Mouse (Mus musculus): ENCODE measurements around the gene Naaladl2.
A peak's percentile ranks its signal among the peaks of the same experiment; 100 is the strongest.
"Not testable (repeated sequence)": the region's sequence is repeated elsewhere in the genome, so short reads cannot be mapped to it uniquely, and the experiment has no call there.

Gene Naaladl2

DNA sequence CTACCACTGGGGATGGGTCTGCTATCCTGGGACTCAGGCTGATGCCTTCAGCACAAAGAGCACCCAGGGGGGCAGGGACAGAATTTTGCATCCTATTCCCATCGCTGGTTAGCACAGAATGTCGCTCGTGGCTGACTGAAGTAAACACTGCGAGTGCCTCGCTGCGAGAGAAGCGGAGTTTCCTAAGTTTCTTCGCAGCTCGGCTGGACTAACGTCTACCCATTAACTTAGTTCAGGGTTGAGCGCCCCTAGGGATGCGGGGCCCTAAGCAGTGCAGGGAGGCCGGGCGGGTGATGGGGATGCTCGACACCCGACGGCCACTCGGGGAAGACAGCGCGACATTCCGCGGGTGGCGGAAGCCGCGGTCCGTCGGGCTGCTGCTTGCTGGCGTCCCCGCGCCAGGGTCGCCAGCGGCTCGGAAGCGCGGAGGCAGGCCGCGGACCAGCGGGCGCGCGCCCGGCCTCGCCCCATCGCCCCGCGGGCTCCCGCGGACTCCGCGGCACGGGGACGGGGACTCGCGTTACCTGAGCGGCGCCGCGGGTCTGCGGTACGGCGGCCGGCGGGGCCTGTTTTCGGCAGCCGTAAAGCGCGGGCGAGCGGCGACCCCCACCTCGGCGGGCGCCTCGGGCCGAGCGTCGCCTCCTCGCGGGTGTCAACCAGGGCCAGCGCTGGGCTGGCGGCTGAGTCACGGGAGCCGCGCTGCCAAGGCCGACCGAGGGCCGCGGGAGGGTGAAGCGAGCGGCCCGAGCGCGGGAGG, at the start of gene Naaladl2:
Naaladl2 (minus strand) TSS at position 707 of the 757 bp plus-strand sequence.
- DNase-seq (ENCODE audit: low read depth, low spot score) = peak; percentile 57

DNA sequence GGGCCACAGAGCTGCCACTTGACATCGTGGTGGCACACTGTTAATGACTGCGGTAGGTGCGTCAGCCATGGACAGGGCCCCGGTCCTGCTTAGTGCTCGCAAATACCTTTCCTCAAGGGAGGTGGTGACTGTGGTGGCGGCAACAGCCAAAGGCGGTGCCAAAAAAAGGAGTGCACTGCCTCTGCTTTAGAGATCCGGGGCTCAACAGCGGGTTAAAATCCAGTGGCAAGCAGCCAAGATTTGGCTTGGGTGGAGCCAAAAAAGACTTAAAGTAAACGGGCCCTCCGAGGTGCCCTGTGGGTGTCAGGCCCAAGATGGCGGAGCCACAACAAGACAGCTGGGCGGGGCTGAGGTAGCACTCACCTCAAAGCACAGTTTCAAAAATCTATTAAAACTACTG, 7.7 kb upstream of the Naaladl2 start:
- DNase-seq (ENCODE audit: low read depth, low spot score) = no peak

DNA sequence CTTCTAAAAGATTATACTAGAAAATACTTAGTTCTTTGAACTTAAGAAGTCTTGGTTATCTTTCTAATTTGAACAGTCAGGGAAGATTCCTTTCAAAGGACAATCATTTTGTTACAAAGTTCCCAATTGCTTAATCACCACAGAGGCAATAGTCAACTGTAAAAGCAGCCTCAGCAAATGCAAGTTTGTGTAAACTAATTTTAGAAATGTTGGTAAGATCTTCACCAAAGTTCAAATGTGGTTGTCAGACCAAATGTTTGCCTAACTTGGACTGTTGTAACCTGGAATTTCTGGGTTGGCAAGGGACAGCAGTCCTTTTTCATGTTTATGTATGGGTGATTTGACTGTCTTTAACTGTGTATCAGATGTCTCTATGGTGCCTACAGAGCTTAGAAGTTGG, 3.2 kb upstream of the Naaladl2 start:
- DNase-seq (ENCODE audit: low read depth, low spot score) = no peak

DNA sequence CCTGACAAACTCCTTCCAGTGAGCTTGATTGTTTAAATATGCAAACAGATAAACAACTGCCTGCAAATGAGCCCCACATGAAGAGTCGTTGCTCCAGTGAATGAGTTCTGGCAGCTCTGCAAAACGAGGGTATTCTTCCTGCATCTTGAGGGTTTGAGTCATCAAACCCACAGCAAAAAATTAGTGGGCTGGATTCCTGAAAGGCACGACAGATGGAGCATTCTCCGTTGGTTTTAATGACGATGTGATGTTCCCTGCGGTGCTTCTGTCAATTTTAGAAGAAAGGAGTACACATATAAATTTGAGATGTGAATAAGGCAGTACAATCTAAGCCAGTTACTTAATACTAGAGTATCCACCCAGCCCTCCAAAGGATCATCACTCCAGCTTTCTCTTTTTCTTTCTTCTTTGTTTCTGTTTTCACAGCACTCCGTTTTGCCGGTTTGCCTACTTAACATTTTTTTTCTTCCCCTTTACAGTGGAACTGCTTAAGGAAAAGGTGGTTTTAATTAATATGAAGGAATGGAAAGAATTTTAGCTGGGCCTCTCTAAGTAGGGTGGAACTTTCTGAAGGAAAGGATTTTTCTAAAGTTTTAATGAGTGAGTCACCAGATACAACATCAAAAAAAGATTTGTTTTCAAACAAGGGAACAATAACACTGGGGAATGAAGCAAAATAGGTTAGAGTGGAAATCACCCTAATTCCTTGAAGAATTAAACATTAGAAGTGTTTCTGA, 1.1 kb upstream of the Naaladl2 start:
- DNase-seq (ENCODE audit: low read depth, low spot score) = no peak

DNA sequence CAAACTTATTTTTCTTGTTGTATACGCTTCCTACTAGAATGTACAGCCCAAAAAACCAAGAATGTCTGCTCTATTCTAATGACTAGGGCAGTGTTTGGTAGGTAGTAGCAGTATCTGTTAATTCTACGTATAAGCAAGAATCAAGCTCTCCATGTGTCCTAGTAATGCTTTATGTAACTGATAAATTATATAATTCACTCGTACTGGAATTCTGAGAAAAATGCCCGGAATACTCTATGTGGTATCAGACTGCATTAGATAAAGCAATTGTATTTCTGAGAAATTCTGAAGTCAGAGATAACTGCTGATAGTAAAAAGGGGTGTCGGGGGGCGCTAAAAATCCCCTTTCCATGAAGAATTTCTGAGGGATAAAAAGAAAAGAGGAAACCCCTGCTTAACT, 950 bp downstream of the Naaladl2 start:
- no peak for DNase-seq (ENCODE audit: low read depth, low spot score)

DNA sequence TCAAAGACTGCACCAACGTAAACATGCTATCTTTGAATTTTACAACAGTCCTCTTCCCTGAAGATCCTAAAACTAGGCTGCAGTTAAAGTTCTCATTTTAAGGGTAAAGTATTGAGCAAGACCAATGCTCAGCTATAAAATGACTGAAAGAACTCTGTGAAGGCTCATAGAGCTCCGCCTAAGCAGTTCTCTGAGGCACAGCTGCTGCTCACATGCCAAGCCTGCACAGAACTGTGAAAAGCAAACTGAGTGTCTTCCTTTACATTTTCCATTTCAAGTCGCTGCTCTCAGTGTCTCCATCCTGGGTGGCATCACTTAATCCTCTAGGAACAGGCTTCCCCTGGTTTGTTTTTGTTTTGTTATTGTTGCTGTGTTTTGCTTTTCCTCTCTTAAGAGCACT, 12.2 kb downstream of the Naaladl2 start:
- no peak for DNase-seq (ENCODE audit: low read depth, low spot score)

DNA sequence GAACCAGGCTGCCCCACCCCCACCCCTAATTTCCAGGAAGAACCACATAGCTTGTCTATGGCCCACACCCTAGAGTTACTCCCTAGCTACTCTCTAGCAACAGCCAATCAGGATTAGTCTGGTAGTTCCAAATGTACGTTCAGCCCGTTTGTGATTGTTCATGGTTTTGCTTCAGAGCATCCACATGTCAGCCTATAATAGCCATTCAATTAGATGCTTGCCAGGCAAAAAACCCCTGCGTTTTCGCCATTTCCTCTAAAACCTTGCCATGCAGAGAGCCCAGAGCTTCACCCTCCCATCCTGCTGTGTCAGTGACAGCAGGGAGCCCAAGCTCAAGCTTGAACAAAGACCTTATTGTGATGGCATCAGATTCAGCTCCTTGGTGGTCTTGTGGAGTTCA, 16.2 kb downstream of the Naaladl2 start:
- DNase-seq (ENCODE audit: low read depth, low spot score) = no peak

DNA sequence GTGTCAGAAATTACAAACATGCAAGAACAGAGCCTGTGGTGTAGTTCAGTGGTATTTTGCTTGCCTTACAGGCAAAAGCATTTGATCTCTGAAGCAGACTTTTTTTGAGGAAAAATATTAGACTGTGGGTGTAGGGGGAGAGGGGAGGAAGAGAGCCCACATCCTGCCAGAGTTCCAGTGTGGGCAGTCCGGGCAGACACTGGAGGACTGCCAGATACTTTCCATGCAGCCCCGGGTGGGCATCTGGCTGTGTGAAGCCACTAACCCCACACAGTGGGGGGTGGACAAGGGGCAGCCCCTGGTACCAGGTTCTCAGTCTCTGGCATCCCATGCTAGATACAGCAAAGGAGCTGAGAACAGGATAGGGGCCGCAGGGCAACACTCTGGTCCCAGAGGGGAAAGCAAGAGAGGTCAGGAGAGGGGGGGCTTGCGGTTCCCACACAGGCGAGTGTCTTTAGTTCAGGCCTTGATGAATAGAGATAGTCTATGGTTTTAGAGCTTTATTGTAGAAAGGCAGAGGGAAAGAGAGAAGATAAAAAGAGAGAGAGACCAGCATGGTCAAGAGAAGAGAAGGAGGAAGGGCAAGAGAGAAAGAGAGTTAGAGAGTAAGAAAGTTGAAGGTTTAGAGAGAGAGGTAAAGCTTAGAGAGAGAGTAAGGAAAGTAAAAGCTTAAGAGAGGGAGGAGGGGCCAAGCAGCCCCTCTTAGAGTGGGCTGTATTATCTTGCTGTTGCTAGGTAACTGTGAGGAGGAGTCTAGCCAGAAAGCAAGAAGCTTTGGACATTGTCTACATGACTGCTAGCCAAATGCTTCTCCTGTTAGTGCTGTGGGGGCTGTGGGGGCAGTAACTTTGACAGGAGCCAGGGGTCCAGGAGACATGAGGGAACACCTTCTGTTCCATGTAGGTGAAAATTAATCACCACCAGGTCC, 18.9 kb downstream of the Naaladl2 start:
- DNase-seq (ENCODE audit: low read depth, low spot score) = no peak

DNA sequence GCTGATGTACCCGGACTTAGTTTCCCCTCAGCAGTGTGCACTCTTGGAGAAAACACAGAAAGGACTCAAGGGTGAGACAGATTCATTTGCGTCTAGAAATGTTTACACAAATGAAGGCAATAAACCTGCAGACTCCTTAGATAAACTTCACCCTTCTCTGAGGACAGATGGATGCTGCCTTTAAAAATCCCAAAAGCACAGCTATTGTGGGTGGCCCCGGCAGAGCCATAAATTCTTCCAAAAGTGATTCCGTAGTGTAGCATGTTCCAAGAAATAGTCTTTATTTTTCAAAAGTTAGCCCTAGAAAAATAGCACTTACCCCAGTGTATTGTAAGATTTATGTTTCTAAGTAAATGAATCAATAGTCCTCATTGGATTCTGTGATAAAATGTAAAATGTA, 31.0 kb downstream of the Naaladl2 start:
- no peak for DNase-seq (ENCODE audit: low read depth, low spot score)

DNA sequence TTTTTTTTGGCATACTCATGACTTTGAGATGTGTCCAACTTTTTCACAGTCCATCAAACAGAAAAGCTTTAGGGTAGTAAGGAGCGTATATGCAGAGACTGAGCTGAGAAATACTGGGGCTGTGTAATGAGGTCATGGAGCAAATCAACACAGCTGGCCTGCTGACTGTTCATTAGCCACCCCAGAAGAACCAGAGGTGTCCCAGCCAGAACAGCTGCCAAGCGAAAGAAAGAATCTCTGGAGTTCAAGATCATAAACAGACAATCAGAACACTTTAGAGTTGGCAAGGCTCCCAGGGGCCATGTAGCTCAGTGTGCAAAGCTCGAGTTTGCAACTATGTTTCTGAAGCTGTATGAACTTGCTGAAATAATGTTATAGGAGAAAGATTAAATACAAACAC, 35.1 kb downstream of the Naaladl2 start:
- peak; percentile 5 for DNase-seq (ENCODE audit: low read depth, low spot score)

DNA sequence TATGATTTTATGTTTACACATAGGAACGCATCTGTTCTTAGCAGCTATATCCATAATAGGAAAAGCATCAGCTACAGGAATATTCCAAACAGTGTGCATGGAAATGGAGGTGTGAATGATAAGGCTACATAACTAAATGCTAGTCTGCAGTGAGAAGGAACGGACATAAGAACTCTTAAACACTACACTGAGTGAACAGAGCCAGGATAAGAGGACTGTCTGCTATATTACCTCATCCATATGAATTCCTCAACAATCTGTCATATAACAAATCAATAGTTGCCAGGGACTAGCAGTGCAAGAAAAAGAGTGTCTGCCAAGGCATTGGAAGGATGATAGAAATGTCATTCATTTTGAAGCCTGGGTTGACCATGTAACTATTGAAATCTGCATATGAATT, 51.1 kb downstream of the Naaladl2 start:
- DNase-seq (ENCODE audit: low read depth, low spot score) = no peak

DNA sequence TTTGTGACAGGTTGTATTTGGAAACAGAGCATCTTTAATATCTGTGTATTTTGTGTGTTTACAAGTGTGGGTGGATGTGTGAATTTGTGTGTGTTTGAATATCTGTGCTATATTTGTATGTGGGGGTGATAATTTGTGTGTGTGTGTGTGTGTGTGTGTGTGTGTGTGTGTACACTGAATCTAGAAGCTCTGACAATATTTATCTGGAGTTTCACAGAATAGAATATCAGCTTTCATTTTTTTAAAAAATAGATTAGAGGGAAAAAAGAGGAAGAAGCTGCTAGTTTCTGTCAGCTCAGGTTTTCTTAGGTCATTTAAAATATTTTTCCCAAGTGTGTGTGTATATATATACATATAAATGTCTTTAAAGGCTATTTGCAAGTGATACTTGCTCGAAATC, 68.3 kb downstream of the Naaladl2 start:
- DNase-seq (ENCODE audit: low read depth, low spot score) = no peak

DNA sequence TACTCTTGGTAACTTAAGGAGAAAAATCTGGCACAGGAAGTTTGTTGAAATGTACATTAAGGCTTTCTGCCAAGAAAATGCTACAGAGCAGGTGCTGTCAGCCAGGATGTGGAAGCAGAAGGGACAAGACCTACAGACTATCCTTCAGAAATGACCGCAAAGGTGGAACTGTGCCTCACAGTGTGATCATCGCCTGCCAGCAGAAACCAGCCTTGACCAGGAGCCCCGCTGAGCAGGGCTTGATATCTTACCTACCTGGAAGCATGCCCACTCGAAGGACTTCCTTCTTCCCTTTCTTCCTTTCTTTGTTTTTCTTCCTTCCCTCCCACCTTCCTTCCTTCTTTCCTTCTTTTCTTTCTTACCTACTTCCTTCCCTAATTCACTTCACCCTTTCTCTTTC, 69.8 kb downstream of the Naaladl2 start:
- DNase-seq (ENCODE audit: low read depth, low spot score) = no peak

DNA sequence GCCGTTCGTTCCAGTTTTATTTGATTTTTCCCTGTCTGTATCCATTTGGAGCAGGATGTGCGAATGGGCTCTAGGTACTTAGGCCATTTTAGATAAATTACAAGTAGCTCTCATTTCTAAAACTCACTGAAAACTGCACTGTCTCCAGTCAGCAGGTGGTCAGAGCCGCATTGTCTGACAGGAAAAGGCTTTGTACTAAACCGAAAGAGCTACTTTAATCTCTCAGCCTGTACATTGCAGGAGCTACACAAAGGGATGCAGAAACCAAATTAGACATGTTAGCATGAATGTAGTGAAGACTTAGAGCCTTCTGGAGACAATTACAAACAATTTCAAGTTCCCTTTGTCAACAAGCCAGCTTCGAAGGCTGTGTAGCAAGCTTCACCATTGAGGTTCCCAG, 70.2 kb downstream of the Naaladl2 start:
- no peak for DNase-seq (ENCODE audit: low read depth, low spot score)

DNA sequence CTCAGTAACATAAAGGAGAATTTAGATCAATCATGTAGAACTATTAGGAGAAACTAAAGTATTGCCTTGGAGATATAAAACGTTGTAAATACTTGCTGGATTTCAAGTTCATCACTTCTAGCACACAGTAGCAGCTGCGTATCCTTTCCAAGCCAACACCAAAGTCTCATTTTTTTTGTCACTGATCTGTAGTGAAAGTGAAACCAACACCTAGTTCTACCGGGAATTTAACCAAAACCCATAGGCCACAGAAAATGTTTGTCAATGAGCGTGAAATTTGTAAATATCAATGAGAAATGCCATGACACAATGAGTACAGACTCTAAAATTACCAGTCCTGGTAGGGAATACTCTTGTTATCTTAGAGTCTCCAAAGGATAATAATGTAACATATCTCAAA, 80.8 kb downstream of the Naaladl2 start:
- no peak for DNase-seq (ENCODE audit: low read depth, low spot score)

DNA sequence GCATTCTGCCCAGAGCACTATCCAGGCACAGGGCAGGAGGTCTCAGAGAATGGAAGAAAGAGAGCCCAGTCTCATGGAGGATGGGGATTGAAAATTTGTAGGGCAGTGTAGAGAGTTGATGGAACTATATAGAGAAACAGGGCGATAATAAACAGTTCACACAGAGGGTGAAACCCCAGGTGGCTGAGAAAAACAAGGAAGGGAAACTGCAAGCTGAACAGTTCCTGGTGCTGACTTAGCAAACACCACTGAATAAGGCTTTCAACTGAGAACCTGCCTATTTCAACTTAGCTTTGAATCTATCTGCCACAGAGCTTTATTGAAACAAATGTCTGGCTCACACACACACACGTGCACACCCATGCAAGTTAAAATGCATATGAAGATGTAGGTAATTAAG, 91.1 kb downstream of the Naaladl2 start:
- DNase-seq (ENCODE audit: low read depth, low spot score) = no peak

DNA sequence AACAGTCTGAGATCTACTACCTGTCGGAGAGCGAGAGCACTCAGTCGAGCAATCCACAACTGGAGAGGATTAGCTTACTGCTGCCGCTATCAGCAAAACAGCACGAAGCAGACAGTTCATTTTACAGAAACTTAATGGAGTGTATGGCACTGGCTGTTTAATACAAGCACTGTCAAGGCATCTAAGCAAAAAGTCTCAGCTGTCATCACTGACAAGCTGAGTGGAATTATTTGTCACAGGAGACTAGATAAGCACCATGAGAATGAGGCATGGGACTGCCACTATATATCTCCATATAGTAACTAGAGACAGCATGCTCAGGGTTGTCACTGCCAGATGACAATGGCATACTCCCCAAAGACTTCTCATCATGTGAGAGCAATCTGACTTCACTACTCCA, 124.1 kb downstream of the Naaladl2 start:
- no peak for DNase-seq (ENCODE audit: low read depth, low spot score)

DNA sequence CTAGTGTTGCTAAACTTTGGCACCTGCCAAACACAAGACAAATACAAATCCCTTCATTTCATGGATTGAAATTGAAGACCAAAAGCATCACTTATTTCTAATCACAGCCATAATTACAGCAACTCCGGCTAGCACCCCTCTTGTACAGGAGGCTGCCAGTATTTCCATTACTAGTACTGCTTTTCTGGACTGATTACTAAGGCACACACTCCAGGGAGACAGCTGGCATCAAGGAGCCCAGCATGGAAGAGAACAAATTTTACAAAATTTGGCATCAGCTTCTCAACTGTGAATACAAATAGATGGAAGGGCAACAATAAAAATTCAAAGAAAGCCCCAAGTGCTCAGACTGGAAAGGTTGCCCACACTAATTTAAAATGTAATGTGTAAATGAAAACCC, 133.3 kb downstream of the Naaladl2 start:
- no peak for DNase-seq (ENCODE audit: low read depth, low spot score)

DNA sequence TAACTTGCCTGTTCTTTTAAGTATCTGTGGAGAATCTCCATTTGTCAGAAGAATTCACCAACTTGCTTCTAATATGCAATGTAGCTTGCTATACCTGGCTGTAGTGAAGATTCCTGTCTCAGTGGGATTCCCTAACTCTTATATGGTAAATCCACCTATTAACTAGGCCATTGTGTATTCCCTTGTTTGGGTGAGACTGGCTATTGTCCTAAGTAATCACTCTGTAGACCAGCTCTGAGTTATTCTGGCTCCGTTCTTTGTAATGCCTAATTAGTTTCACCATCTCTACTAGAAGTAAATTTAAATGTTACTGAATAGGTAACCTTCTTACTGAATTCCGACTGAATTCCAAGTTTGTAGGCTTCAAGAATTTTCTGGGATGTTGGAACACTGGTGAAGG, 137.3 kb downstream of the Naaladl2 start:
- not testable (repeated sequence) for DNase-seq (ENCODE audit: low read depth, low spot score)

DNA sequence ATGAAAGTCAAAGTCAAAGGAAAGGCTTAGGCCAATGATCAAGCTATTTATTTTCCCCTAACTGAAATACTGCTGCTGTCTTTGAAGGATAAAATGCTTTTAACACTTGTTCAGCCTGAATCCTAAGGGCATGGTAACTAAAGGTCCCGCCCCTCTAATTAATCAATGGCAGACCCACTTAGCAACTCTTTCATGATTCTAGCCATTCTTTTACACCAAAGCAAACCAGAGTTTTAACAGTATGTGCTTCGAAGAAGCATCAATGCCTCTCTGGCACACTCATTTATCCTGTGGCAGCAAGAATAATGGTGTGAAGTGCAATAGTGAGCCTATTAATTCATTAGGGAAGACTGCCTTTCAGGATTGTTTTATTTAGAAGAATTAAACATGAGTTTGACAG, 151.5 kb downstream of the Naaladl2 start:
- DNase-seq (ENCODE audit: low read depth, low spot score) = no peak

DNA sequence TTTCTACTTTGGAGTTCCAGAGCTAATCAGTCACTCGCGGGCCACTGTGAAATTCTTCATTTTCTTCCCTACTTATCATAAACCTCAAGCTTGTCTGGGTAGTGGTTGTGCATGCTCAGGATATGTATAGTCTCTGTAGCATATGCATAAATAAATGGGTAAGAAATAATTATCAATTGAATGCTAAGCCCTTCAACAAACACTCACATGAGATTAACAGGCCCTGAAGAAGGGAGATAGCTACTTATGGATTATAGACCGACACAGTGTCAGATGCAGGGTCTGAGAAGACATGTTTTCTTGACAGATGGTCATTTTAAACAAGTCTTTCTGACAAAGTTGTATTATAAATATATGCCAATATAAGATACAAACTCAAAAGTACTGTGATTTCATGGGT, 152.0 kb downstream of the Naaladl2 start:
- DNase-seq (ENCODE audit: low read depth, low spot score) = no peak

DNA sequence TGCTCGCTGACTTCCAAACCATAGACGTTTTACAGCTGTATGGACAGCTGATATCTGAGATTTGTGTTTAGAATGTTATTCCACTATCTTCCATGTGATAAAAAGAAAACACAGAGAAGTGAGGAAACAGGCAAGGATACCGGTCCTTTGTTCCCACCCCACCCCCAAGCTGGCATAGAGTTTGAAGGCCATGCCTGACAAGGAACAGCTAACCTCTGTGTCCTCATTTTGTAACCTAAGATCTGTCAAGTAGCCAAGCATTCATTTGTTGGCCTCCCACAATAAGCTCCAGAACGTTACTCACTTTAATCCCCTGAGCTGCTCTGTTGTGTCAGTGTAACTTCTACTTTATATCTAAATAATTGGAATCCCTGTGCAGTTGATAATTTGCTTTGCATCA, 161.9 kb downstream of the Naaladl2 start:
- DNase-seq (ENCODE audit: low read depth, low spot score) = no peak
